Mouse (Mus musculus) midbrain, embryonic 12.5 days (tissue): Measurements from ENCODE around the gene Sgk2. TPM values are rescaled to one million over a fixed set of nuclear protein-coding genes. Genes with fewer than 3 reads are reported as not detected.

Experiments
- polyA plus RNA-seq: library from polyadenylated mRNA; unstranded; fragments of >200 nt; fragmentation: Nextera tagmentation; extraction: Ambion mirVana; gene quantifications from 2 replicates; pipeline ENCODE4 v1.2.1, GENCODE M21; 2016

Sgk2 gene
- polyA plus RNA-seq, 1 experiment from 2014 or later = not detected

Other genes starting within 250 kb of the Sgk2 start
- 245 and 267 TPM in 2 replicates for gene Srsf6, start 55.8 kb upstream of the Sgk2 start, polyA plus RNA-seq
- 0.26 and 0.31 TPM in 2 replicates for gene L3mbtl1, start 43.9 kb upstream of the Sgk2 start, polyA plus RNA-seq
- gene Ift52, start 30.0 kb downstream of the Sgk2 start, polyA plus RNA-seq = 53.5 and 58.9 TPM in 2 replicates
- gene Mybl2, start 67.4 kb downstream of the Sgk2 start, polyA plus RNA-seq = 35.5 and 35.7 TPM in 2 replicates
- not detected in 2 replicates for gene Gtsf1l, start 100.5 kb downstream of the Sgk2 start, polyA plus RNA-seq
- gene Tox2, start 215.8 kb downstream of the Sgk2 start, polyA plus RNA-seq = 38.1 and 39.4 TPM in 2 replicates